Mouse (Mus musculus) ES-E14 (cell line): ENCODE results near the gene Zfhx3.

Source experiments
- CHD2 ChIP-seq: IDR thresholded peaks from 2 replicates; pipeline ENCODE4 v1.6.1; 2014; ENCODE audit warnings: mild to moderate bottlenecking, low read depth, low read length, inconsistent platforms
- HCFC1 ChIP-seq: IDR thresholded peaks from 2 replicates; pipeline ENCODE4 v1.6.1; 2012; ENCODE audit warnings: low read length, inconsistent platforms, borderline replicate concordance; ENCODE audit not compliant: insufficient read depth
- ZC3H11A ChIP-seq: IDR thresholded peaks from 2 replicates; pipeline ENCODE4 v1.6.1; 2012; ENCODE audit warnings: low read depth, mild to moderate bottlenecking, inconsistent platforms, low read length, borderline replicate concordance
- ZNF384 ChIP-seq: IDR thresholded peaks from 2 replicates; pipeline ENCODE4 v1.6.1; 2012; ENCODE audit warnings: low read depth, low read length, inconsistent platforms

GRCm38 (mm10) chr8:108072853-108073252 lies 130.4 kb downstream of the Zfhx3 start:
- no peak for TF ChIP-seq ZC3H11A
- TF ChIP-seq CHD2 = no peak
- no peak for TF ChIP-seq HCFC1
- no peak for TF ChIP-seq ZNF384
